Mouse (Mus musculus): ENCODE data around the gene Thbs2. TPM values are rescaled to one million over a fixed set of nuclear protein-coding genes. Genes with fewer than 3 reads are reported as not detected.

Thbs2 gene
- polyA plus RNA-seq, 2 experiments: 0.63 to 0.65 TPM

- Histone ChIP-seq H3K4me1 (replicated peaks; ENCODE audit: control insufficient read depth in 2 of 2, insufficient read depth in 2 of 2, low read length in 1 of 2) (no peaks in the 10 kb centered on the region), H3K27me3 (ENCODE audit: control insufficient read depth, insufficient read depth, low read length) (no peaks in the 10 kb centered on the region), H3K36me3 (replicated peaks; ENCODE audit: control insufficient read depth, insufficient read depth, low read depth) (no peaks in the 10 kb centered on the region), H3K27ac (no peak overlapping the region), H3K4me3 (ENCODE audit: insufficient read depth in 1 of 2, low read depth in 2 of 2, low read length in 2 of 2) (no peak overlapping the region), H3K9me3 (ENCODE audit: control insufficient read depth, low read length) (no peaks in the 10 kb centered on the region), H3K9ac (replicated peaks) (no peak overlapping the region), H3K4me2 (ENCODE audit: low read depth) (no peak overlapping the region)
- ATAC-seq (ENCODE audit: insufficient read depth) (no peak), DNase-seq (ENCODE audit: low read depth in 3 of 3, low spot score in 3 of 3) (no peak)
- no peak for TF ChIP-seq EP300 (IDR thresholded peaks at IDR 0.05; ENCODE audit: low read depth)
- TF ChIP-seq CTCF (IDR thresholded peaks at IDR 0.05; ENCODE audit: low read depth): no peak
- 65% methylated on average over 7 of the region's 7 CpGs for WGBS (ENCODE audit: insufficient replicate concordance)
These were observed 26.2 kb upstream of the Thbs2 start for GRCm38 (mm10) chr17:14720227-14720626.

GRCm38 (mm10) chr17:14718801-14719200, 24.8 kb upstream of the Thbs2 start:
- ATAC-seq (ENCODE audit: insufficient read depth): no peak
- Histone ChIP-seq H3K4me2 (ENCODE audit: low read depth) (no peak overlapping the region), H3K27me3 (ENCODE audit: control insufficient read depth, insufficient read depth, low read length) (no peaks in the 10 kb centered on the region), H3K36me3 (replicated peaks; ENCODE audit: control insufficient read depth, insufficient read depth, low read depth) (no peaks in the 10 kb centered on the region), H3K9me3 (ENCODE audit: control insufficient read depth, low read length) (no peaks in the 10 kb centered on the region), H3K4me3 (ENCODE audit: insufficient read depth in 1 of 2, low read depth in 2 of 2, low read length in 2 of 2) (no peak overlapping the region), H3K27ac (no peak overlapping the region), H3K9ac (replicated peaks) (no peak overlapping the region), H3K4me1 (replicated peaks; ENCODE audit: control insufficient read depth in 2 of 2, insufficient read depth in 2 of 2, low read length in 1 of 2) (no peaks in the 10 kb centered on the region)
- 52% methylated on average over 4 of the region's 4 CpGs for WGBS (ENCODE audit: insufficient replicate concordance)
- no peak for DNase-seq (ENCODE audit: low read depth in 3 of 3, low spot score in 3 of 3)
- no peak for TF ChIP-seq CTCF (IDR thresholded peaks at IDR 0.05; ENCODE audit: low read depth)
- TF ChIP-seq EP300 (IDR thresholded peaks at IDR 0.05; ENCODE audit: low read depth): no peak

GRCm38 (mm10) chr17:14714782-14715181, 20.7 kb upstream of the Thbs2 start:
- H3K4me1 ChIP-seq (replicated peaks; ENCODE audit: control insufficient read depth in 2 of 2, insufficient read depth in 2 of 2, low read length in 1 of 2): no peaks in the 10 kb centered on the region
- H3K27me3 ChIP-seq (ENCODE audit: control insufficient read depth, insufficient read depth, low read length): no peaks in the 10 kb centered on the region
- no peak overlapping the region for H3K4me2 ChIP-seq (ENCODE audit: low read depth)
- DNase-seq (ENCODE audit: low read depth in 3 of 3, low spot score in 3 of 3): no peak
- WGBS (ENCODE audit: insufficient replicate concordance): 62% methylated on average over 8 of the region's 8 CpGs
- H3K36me3 ChIP-seq (replicated peaks; ENCODE audit: control insufficient read depth, insufficient read depth, low read depth): no peaks in the 10 kb centered on the region
- ATAC-seq (ENCODE audit: insufficient read depth): no peak
- no peak overlapping the region for H3K4me3 ChIP-seq (ENCODE audit: insufficient read depth in 1 of 2, low read depth in 2 of 2, low read length in 2 of 2)
- no peak overlapping the region for H3K9ac ChIP-seq (replicated peaks)
- TF ChIP-seq CTCF (IDR thresholded peaks at IDR 0.05; ENCODE audit: low read depth) (no peak), EP300 (IDR thresholded peaks at IDR 0.05; ENCODE audit: low read depth) (no peak)
- no peak overlapping the region for H3K27ac ChIP-seq
- no peaks in the 10 kb centered on the region for H3K9me3 ChIP-seq (ENCODE audit: control insufficient read depth, low read length)

- Histone ChIP-seq H3K36me3 (replicated peaks; ENCODE audit: control insufficient read depth, insufficient read depth, low read depth) (no peaks in the 10 kb centered on the region), H3K27me3 (ENCODE audit: control insufficient read depth, insufficient read depth, low read length) (no peaks in the 10 kb centered on the region), H3K4me1 (replicated peaks; ENCODE audit: control insufficient read depth in 2 of 2, insufficient read depth in 2 of 2, low read length in 1 of 2) (no peaks in the 10 kb centered on the region), H3K4me3 (ENCODE audit: insufficient read depth in 1 of 2, low read depth in 2 of 2, low read length in 2 of 2) (no peak overlapping the region), H3K9ac (replicated peaks) (no peak overlapping the region), H3K9me3 (ENCODE audit: control insufficient read depth, low read length) (no peaks in the 10 kb centered on the region), H3K4me2 (ENCODE audit: low read depth) (no peak overlapping the region), H3K27ac (no peak overlapping the region)
- ATAC-seq (ENCODE audit: insufficient read depth): no peak
- 63% methylated on average over 3 of the region's 3 CpGs for WGBS (ENCODE audit: insufficient replicate concordance)
- DNase-seq (ENCODE audit: low read depth in 3 of 3, low spot score in 3 of 3): no peak
- TF ChIP-seq CTCF (IDR thresholded peaks at IDR 0.05; ENCODE audit: low read depth) (no peak), EP300 (IDR thresholded peaks at IDR 0.05; ENCODE audit: low read depth) (no peak)
These were observed 20.3 kb upstream of the Thbs2 start for GRCm38 (mm10) chr17:14714374-14714773.

GRCm38 (mm10) chr17:14711784-14712183, 17.7 kb upstream of the Thbs2 start:
- no peak overlapping the region for H3K4me3 ChIP-seq (ENCODE audit: insufficient read depth in 1 of 2, low read depth in 2 of 2, low read length in 2 of 2)
- H3K27ac ChIP-seq: no peak overlapping the region
- no peaks in the 10 kb centered on the region for H3K36me3 ChIP-seq (replicated peaks; ENCODE audit: control insufficient read depth, insufficient read depth, low read depth)
- 66% methylated on average over 3 of the region's 3 CpGs for WGBS (ENCODE audit: insufficient replicate concordance)
- H3K9ac ChIP-seq (replicated peaks): no peak overlapping the region
- H3K4me2 ChIP-seq (ENCODE audit: low read depth): no peak overlapping the region
- no peak for TF ChIP-seq EP300 (IDR thresholded peaks at IDR 0.05; ENCODE audit: low read depth)
- no peak for TF ChIP-seq CTCF (IDR thresholded peaks at IDR 0.05; ENCODE audit: low read depth)
- no peaks in the 10 kb centered on the region for H3K27me3 ChIP-seq (ENCODE audit: control insufficient read depth, insufficient read depth, low read length)
- ATAC-seq (ENCODE audit: insufficient read depth): no peak
- H3K4me1 ChIP-seq (replicated peaks; ENCODE audit: control insufficient read depth in 2 of 2, insufficient read depth in 2 of 2, low read length in 1 of 2): no peaks in the 10 kb centered on the region
- H3K9me3 ChIP-seq (ENCODE audit: control insufficient read depth, low read length): no peaks in the 10 kb centered on the region
- no peak for DNase-seq (ENCODE audit: low read depth in 3 of 3, low spot score in 3 of 3)
